Mouse (Mus musculus) stomach, embryonic 15.5 days (tissue): ENCODE measurements around the gene Gipr. TPM values are rescaled to one million over a fixed set of nuclear protein-coding genes. Genes with fewer than 3 reads are reported as not detected.

Experiments used
- ATAC-seq: fragments of 200-750 bp; cut with Nextera tagmentation; 2 replicates; pipeline ENCODE4 v1.8.0; 2017; ENCODE audit warnings: low read depth, moderate number of reproducible peaks, moderate TSS enrichment; ENCODE audit not compliant: insufficient read depth, low FRiP score
- H3K27ac ChIP-seq: fragments of 300-500 bp; sonication (generic); 2 replicates; pipeline ENCODE4 v1.5.1; 2015; ENCODE audit warnings: mild to moderate bottlenecking, inconsistent platforms
- H3K27me3 ChIP-seq: fragments of 300-500 bp; sonication (generic); replicated peaks from 2 replicates; pipeline ENCODE4 v1.6.1; 2015; ENCODE audit warnings: inconsistent platforms
- H3K36me3 ChIP-seq: fragments of 300-500 bp; sonication (generic); 2 replicates; pipeline ENCODE4 v1.6.1; 2015; ENCODE audit warnings: inconsistent platforms
- H3K4me1 ChIP-seq: fragments of 300-500 bp; sonication (generic); 2 replicates; pipeline ENCODE4 v1.6.1; 2015; ENCODE audit warnings: inconsistent platforms
- H3K4me2 ChIP-seq: fragments of 300-500 bp; sonication (generic); 2 replicates; pipeline ENCODE4 v1.6.1; 2015; ENCODE audit warnings: mild to moderate bottlenecking, inconsistent platforms
- H3K4me3 ChIP-seq: fragments of 300-500 bp; sonication (generic); replicated peaks from 2 replicates; pipeline ENCODE4 v1.5.1; 2015; ENCODE audit warnings: inconsistent platforms
- H3K9ac ChIP-seq: fragments of 300-500 bp; sonication (generic); 2 replicates; pipeline ENCODE4 v1.6.1; 2015; ENCODE audit warnings: inconsistent platforms
- H3K9me3 ChIP-seq: fragments of 300-500 bp; sonication (generic); 2 replicates; pipeline ENCODE4 v1.6.1; 2016; ENCODE audit warnings: inconsistent platforms
- WGBS: fragments of 180-500 bp; shearing (Covaris S2); methylation state at CpG from one replicate; pipeline ENCODE4 v1.1.7; 2015; 5-methylcytosine and 5-hydroxymethylcytosine counted together
- polyA plus RNA-seq: library from polyadenylated mRNA; unstranded; fragments of >200 nt; fragmentation: Nextera tagmentation; extraction: Ambion mirVana; gene quantifications from 2 replicates; pipeline ENCODE4 v1.2.1, GENCODE M21; 2015

The Gipr gene
- polyA plus RNA-seq, 1 experiment from 2014 or later, result 2.3 TPM

DNA sequence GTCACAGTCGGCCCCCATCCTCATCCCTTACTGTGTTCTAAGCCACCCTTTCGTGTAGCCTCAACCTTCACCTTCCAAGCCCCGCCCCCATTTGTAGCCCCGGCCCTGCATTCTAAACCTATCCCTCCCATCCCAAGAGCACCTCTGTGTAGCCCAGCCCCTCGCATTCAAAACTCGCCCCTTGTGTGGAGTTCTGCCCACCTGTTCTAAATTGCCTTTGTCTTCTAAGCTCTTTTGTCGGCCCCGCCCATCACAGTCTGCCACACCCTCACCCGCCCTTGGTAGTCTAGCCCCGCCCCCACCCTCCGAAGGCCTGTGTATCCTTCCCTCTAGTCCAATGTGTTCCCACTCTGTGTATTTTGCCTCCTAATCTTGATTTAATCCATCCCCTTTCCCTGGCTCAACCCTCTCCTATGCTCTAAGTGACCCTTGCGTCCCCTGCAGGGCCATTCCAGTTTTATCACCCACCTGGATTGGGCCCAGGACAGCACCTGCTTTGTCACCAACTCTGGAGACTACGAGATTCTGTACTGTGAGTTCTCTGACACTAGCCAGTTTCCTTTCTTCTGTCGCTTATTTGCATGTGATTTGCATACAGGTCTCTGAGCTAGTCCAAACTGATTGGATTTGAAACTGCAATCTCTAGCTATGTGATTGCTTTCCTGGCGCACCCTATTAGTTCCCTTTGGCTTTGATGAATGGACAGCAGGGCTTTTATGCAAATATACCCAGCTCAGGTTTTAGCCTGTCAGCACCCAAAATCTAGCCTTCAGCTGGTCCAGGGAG lies 36.3 kb upstream of the Gipr start:
- Histone ChIP-seq H3K4me1 (no peaks in the 10 kb centered on the region), H3K4me3 (no peak overlapping the region), H3K4me2 (no peak overlapping the region), H3K27ac (no peak overlapping the region), H3K36me3 (peaks cover 8% of the 10 kb centered on the region; the same call in 1 of the 2 replicates), H3K9ac (no peak overlapping the region), H3K9me3 (no peaks in the 10 kb centered on the region), H3K27me3 (no peaks in the 10 kb centered on the region)
- ATAC-seq, result peak; percentile 68
- WGBS, result 54% methylated on average over 15 of the region's 15 CpGs

DNA sequence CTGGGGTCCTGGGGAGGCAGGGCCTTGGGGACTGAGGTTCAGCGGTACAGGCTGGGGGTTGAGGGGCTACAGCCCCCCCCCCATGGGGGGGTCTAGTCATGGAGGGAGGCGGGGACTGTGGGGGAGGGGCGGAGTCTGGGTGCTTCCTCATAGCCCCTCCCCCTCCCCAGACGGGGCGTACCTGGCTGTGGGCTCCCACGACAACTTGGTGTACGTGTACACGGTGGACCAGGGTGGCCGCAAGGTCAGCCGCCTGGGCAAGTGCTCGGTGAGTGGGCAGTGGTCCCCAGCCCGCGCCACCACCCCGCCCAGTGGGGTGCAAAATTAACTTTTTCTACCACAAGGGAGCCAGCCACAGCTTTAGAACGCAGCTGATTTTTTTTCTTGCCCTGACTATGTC lies 35.7 kb upstream of the Gipr start:
- Histone ChIP-seq H3K4me3 (no peak overlapping the region), H3K27ac (no peak overlapping the region), H3K9ac (no peak overlapping the region), H3K4me2 (no peak overlapping the region), H3K9me3 (no peaks in the 10 kb centered on the region), H3K36me3 (peaks cover 8% of the 10 kb centered on the region; the same call in 1 of the 2 replicates), H3K4me1 (no peaks in the 10 kb centered on the region), H3K27me3 (no peaks in the 10 kb centered on the region)
- no peak for ATAC-seq
- 73% methylated on average over 15 of the region's 15 CpGs for WGBS

DNA sequence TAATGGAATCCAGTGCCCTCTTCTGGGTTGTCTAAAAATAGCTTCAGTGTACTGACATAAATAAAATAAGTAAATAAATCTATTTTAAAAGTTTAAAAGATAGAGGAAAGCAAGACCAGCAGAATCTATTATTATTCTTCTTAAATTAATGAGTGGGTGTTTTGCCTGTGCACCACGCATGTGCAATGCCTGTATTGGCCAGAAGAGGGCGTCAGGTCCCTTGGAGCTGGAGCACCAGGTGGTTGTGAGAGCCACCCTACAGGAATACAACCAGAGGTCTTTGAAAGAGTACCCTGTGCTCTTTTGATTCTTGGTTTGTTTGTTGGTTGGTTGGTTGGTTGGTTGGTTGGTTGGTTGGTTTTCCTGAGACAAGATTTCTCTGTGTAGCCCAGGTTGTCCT lies 32.1 kb upstream of the Gipr start:
- H3K27me3 ChIP-seq, result no peaks in the 10 kb centered on the region
- H3K36me3 ChIP-seq, result peaks cover 25% of the 10 kb centered on the region
- H3K4me2 ChIP-seq, result no peak overlapping the region
- H3K4me3 ChIP-seq, result no peak overlapping the region
- H3K9me3 ChIP-seq, result no peaks in the 10 kb centered on the region
- H3K9ac ChIP-seq, result no peak overlapping the region
- ATAC-seq, result no peak
- 30% methylated on average over 2 of the region's 2 CpGs for WGBS
- H3K4me1 ChIP-seq, result no peaks in the 10 kb centered on the region
- no peak overlapping the region for H3K27ac ChIP-seq

- Histone ChIP-seq H3K4me1 (no peaks in the 10 kb centered on the region), H3K9me3 (no peaks in the 10 kb centered on the region), H3K4me2 (no peak overlapping the region), H3K36me3 (peaks cover 25% of the 10 kb centered on the region), H3K27ac (no peak overlapping the region), H3K4me3 (no peak overlapping the region), H3K9ac (no peak overlapping the region), H3K27me3 (no peaks in the 10 kb centered on the region)
- WGBS, result 54% methylated on average over 6 of the region's 6 CpGs
- ATAC-seq, result no peak
These were observed 30.7 kb upstream of the Gipr start for GRCm38 (mm10) chr7:19196676-19197075.

- H3K36me3 ChIP-seq, result peaks cover 25% of the 10 kb centered on the region
- 95% methylated on average over 4 of the region's 4 CpGs for WGBS
These were observed 28.7 kb upstream of the Gipr start for GRCm38 (mm10) chr7:19194676-19195075.

GRCm38 (mm10) chr7:19184758-19185157 lies 18.8 kb upstream of the Gipr start:
- Histone ChIP-seq H3K4me3 (no peak overlapping the region), H3K4me1 (peaks cover 17% of the 10 kb centered on the region), H3K27ac (no peak overlapping the region), H3K9me3 (no peaks in the 10 kb centered on the region), H3K27me3 (peaks cover 7% of the 10 kb centered on the region), H3K9ac (peak overlapping the region; percentile 19; the same call in 1 of the 2 replicates), H3K4me2 (no peak overlapping the region), H3K36me3 (0 out of 2 replicates have a peak, but pooled peaks cover 2% of the 10 kb centered on the region)
- no peak for ATAC-seq
- WGBS, result 78% methylated on average over 6 of the region's 6 CpGs

More at GRCm38 (mm10) chr7:19194676-19195075, 28.7 kb upstream of the Gipr start:
- Histone ChIP-seq H3K27me3 (no peaks in the 10 kb centered on the region), H3K9me3 (no peaks in the 10 kb centered on the region), H3K4me2 (no peak overlapping the region), H3K4me1 (no peaks in the 10 kb centered on the region), H3K9ac (no peak overlapping the region), H3K27ac (no peak overlapping the region), H3K4me3 (no peak overlapping the region)
- no peak for ATAC-seq

DNA sequence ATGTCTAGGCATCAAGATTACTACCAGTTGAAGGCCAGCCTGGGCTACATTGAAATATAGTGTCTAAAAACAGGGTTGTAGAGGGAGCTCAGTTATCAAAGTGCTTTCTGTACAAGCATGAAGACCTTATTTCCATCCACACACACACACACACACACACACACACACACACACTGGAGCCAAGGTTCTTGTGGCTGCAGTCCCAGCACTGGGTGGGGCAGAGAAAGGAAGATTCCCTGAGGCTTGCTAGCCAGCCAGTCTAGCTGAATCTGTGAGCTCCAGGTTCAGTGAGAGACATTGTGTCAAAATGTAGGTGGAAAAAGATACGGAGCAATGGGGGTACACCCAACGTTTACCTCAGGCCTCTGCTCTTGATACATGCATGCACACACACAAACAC lies 18.3 kb upstream of the Gipr start:
- 82% methylated on average over 2 of the region's 2 CpGs for WGBS
- no peak for ATAC-seq
- Histone ChIP-seq H3K27me3 (peaks cover 12% of the 10 kb centered on the region), H3K4me2 (no peak overlapping the region), H3K36me3 (0 out of 2 replicates have a peak, but pooled peaks cover 2% of the 10 kb centered on the region), H3K27ac (no peak overlapping the region), H3K4me1 (peaks cover 22% of the 10 kb centered on the region), H3K9me3 (no peaks in the 10 kb centered on the region), H3K4me3 (no peak overlapping the region), H3K9ac (no peak overlapping the region)

DNA sequence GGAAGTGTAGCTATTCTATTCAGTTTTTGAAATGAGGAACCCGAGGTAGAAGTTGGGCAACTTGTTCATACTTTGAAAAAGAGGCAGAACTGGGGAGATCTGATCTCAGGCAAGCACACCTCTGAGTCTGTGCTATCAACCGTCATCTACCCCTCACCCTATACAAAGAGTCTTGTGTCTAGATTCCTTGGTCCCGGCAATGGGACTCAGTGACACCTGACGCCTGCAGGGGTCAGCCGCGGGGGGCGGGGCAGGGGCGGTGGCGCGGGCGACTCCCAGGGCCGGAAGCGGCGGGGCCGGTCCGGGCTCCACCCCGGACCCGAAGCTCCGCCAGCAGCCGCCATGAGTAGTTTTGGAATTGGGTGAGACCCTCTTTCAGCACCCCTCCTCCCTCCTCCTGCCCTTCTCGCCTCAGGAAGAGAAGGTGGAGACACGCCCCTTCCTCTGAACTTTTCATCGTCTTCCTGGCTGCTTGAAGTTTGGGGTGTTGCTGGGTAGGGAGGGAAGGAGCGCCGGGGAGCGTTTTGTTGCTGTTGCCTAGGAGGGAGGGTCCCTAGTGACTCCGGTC lies 15.0 kb upstream of the Gipr start:
- Histone ChIP-seq H3K27ac (peak overlapping the region; percentile 18; the same call in 1 of the 2 replicates), H3K4me3 (peak overlapping the region; percentile 60), H3K4me2 (peak overlapping the region; percentile 85), H3K36me3 (0 out of 2 replicates have a peak, but pooled peaks cover 2% of the 10 kb centered on the region), H3K4me1 (peaks cover 31% of the 10 kb centered on the region), H3K27me3 (peaks cover 44% of the 10 kb centered on the region), H3K9ac (peak overlapping the region; percentile 31; the same call in 1 of the 2 replicates), H3K9me3 (no peaks in the 10 kb centered on the region)
- ATAC-seq, result peak; percentile 28; the same call in 1 of the 2 replicates
- WGBS, result under 1% methylated on average over 27 of the region's 27 CpGs

DNA sequence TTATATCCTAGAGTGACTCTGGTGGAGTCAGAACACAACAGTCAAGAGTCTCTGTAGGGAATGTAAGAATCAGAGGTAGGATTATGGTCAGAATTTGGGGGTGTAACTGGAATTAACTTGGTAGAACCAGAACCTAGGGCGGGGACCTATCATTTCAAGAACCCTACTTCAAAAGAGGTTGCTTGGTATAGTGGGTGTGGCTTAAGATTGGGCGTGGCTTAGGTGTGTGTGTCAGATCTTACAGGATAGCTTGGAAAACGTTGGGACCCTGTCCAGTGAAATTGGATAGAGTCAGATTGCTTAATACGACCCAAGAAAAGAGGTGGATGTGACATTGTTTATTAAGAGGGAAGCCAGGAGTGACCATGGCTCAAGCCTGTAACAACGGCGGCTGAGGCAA lies 14.0 kb upstream of the Gipr start:
- Histone ChIP-seq H3K4me2 (peak overlapping the region; percentile 47; the same call in 1 of the 2 replicates), H3K4me1 (peaks cover 33% of the 10 kb centered on the region), H3K36me3 (0 out of 2 replicates have a peak, but pooled peaks cover 2% of the 10 kb centered on the region), H3K27me3 (peaks cover 51% of the 10 kb centered on the region), H3K4me3 (no peak overlapping the region), H3K27ac (no peak overlapping the region), H3K9me3 (no peaks in the 10 kb centered on the region), H3K9ac (no peak overlapping the region)
- 36% methylated on average over 6 of the region's 6 CpGs for WGBS
- no peak for ATAC-seq

GRCm38 (mm10) chr7:19179173-19179572 lies 13.2 kb upstream of the Gipr start:
- Histone ChIP-seq H3K4me3 (peak overlapping the region; percentile 12), H3K9ac (no peak overlapping the region), H3K9me3 (no peaks in the 10 kb centered on the region), H3K36me3 (0 out of 2 replicates have a peak, but pooled peaks cover 2% of the 10 kb centered on the region), H3K27me3 (peaks cover 51% of the 10 kb centered on the region), H3K4me1 (peaks cover 30% of the 10 kb centered on the region), H3K27ac (no peak overlapping the region), H3K4me2 (peak overlapping the region; percentile 47)
- under 1% methylated on average over 32 of the region's 32 CpGs for WGBS
- ATAC-seq, result no peak

GRCm38 (mm10) chr7:19178443-19179092 lies 12.6 kb upstream of the Gipr start:
- no peak overlapping the region for H3K27ac ChIP-seq
- H3K27me3 ChIP-seq, result peaks cover 51% of the 10 kb centered on the region
- H3K4me3 ChIP-seq, result peak overlapping the region; percentile 12; the same call in 1 of the 2 replicates
- H3K4me1 ChIP-seq, result peaks cover 30% of the 10 kb centered on the region
- 6% methylated on average over 27 of the region's 27 CpGs for WGBS
- peak overlapping the region; percentile 47 for H3K4me2 ChIP-seq
- no peak for ATAC-seq
- H3K9me3 ChIP-seq, result no peaks in the 10 kb centered on the region
- H3K36me3 ChIP-seq, result no peaks in the 10 kb centered on the region
- H3K9ac ChIP-seq, result no peak overlapping the region
